Mouse (Mus musculus): ENCODE data around the gene Notch3. TPM values are rescaled to one million over a fixed set of nuclear protein-coding genes. Genes with fewer than 3 reads are reported as not detected.

Notch3 gene
- polyA plus RNA-seq, 1 experiment from 2014 or later, result 0.73 TPM

- H3K9me3 ChIP-seq (replicated peaks; ENCODE audit: control insufficient read depth, low read length), result no peaks in the 10 kb centered on the region
- no peaks in the 10 kb centered on the region for H3K4me1 ChIP-seq (ENCODE audit: control insufficient read depth, low read depth, low read length)
- no peak for ATAC-seq (ENCODE audit: low read depth)
- no peak overlapping the region for H3K9ac ChIP-seq (ENCODE audit: low read depth, low read length)
- no peaks in the 10 kb centered on the region for H3K27me3 ChIP-seq (ENCODE audit: control insufficient read depth, insufficient read depth, low read depth, low read length)
- no peak overlapping the region for H3K27ac ChIP-seq (ENCODE audit: low read length)
- H3K4me3 ChIP-seq (ENCODE audit: low read depth, low read length), result no peak overlapping the region
- WGBS (ENCODE audit: insufficient replicate concordance), result 60% methylated on average over 2 of the region's 2 CpGs
- H3K4me2 ChIP-seq (ENCODE audit: low read depth, low read length), result no peak overlapping the region
- H3K36me3 ChIP-seq (ENCODE audit: control insufficient read depth, insufficient read depth), result peaks cover 70% of the 10 kb centered on the region
These were observed 33.1 kb upstream of the Notch3 start for GRCm38 (mm10) chr17:32199796-32200195.

DNA sequence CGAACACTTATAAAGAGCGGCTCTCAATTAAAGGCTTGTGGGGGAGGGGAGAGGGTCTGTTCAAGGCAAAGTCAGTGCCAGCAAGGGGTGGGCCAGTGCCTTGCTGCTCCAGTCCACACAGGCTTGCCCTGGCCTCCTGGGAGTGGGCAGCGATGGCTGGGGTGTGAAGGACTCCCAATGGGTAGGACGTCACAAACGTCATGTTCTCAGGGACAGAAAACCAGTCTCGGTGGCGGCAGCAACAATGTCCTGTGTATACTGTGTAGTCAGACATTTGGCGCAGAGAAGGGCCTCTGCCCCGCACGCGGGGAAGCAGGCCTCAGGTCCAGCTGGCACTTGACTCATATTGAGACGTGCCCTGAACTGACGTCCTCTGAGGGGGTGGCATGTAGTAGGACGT, 30.5 kb upstream of the Notch3 start:
- 87% methylated on average over 14 of the region's 14 CpGs for WGBS (ENCODE audit: insufficient replicate concordance)
- H3K4me3 ChIP-seq (ENCODE audit: low read depth, low read length), result no peak overlapping the region
- H3K4me2 ChIP-seq (ENCODE audit: low read depth, low read length), result no peak overlapping the region
- no peak for ATAC-seq (ENCODE audit: low read depth)
- no peaks in the 10 kb centered on the region for H3K4me1 ChIP-seq (ENCODE audit: control insufficient read depth, low read depth, low read length)
- no peak overlapping the region for H3K27ac ChIP-seq (ENCODE audit: low read length)
- H3K36me3 ChIP-seq (ENCODE audit: control insufficient read depth, insufficient read depth), result peaks cover 56% of the 10 kb centered on the region
- H3K9ac ChIP-seq (ENCODE audit: low read depth, low read length), result no peak overlapping the region
- H3K9me3 ChIP-seq (replicated peaks; ENCODE audit: control insufficient read depth, low read length), result no peaks in the 10 kb centered on the region
- H3K27me3 ChIP-seq (ENCODE audit: control insufficient read depth, insufficient read depth, low read depth, low read length), result no peaks in the 10 kb centered on the region

DNA sequence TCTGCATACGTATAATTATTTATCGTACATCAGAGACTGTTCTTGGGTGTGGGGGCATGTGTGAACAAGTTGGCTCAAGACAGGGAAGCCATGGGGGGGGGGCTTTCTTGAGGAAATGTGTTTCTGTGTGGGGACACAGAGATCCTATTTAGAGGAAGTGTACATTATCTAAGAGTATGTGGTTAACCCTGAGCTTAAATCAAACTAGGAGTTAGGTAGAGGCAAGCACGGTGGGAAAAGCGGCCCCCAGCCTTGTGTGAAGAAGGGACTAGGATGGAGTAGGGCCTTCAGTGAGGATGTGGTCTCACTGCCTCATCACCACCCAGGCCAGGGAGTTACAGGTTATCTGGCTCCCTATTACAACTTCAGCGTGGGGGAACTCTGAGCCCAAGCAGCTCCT, 29.1 kb upstream of the Notch3 start:
- WGBS (ENCODE audit: insufficient replicate concordance), result 44% methylated on average over 5 of the region's 5 CpGs
- ATAC-seq (ENCODE audit: low read depth), result no peak

GRCm38 (mm10) chr17:32193010-32193409, 26.4 kb upstream of the Notch3 start:
- WGBS (ENCODE audit: insufficient replicate concordance), result 65% methylated on average over 5 of the region's 5 CpGs
- no peak overlapping the region for H3K4me3 ChIP-seq (ENCODE audit: low read depth, low read length)
- no peak overlapping the region for H3K9ac ChIP-seq (ENCODE audit: low read depth, low read length)
- peaks cover 5% of the 10 kb centered on the region; the same call in 1 of the 2 replicates for H3K4me1 ChIP-seq (ENCODE audit: control insufficient read depth, low read depth, low read length)
- ATAC-seq (ENCODE audit: low read depth), result no peak
- H3K4me2 ChIP-seq (ENCODE audit: low read depth, low read length), result no peak overlapping the region
- H3K27me3 ChIP-seq (ENCODE audit: control insufficient read depth, insufficient read depth, low read depth, low read length), result peaks cover 18% of the 10 kb centered on the region
- H3K27ac ChIP-seq (ENCODE audit: low read length), result no peak overlapping the region
- peaks cover 21% of the 10 kb centered on the region for H3K36me3 ChIP-seq (ENCODE audit: control insufficient read depth, insufficient read depth)
- no peaks in the 10 kb centered on the region for H3K9me3 ChIP-seq (replicated peaks; ENCODE audit: control insufficient read depth, low read length)

More for the DNA sequence above, 29.1 kb upstream of the Notch3 start:
- Histone ChIP-seq H3K4me1 (ENCODE audit: control insufficient read depth, low read depth, low read length) (no peaks in the 10 kb centered on the region), H3K27ac (ENCODE audit: low read length) (no peak overlapping the region), H3K9me3 (replicated peaks; ENCODE audit: control insufficient read depth, low read length) (no peaks in the 10 kb centered on the region), H3K4me2 (ENCODE audit: low read depth, low read length) (no peak overlapping the region), H3K36me3 (ENCODE audit: control insufficient read depth, insufficient read depth) (peaks cover 48% of the 10 kb centered on the region), H3K9ac (ENCODE audit: low read depth, low read length) (no peak overlapping the region), H3K4me3 (ENCODE audit: low read depth, low read length) (no peak overlapping the region), H3K27me3 (ENCODE audit: control insufficient read depth, insufficient read depth, low read depth, low read length) (no peaks in the 10 kb centered on the region)

DNA sequence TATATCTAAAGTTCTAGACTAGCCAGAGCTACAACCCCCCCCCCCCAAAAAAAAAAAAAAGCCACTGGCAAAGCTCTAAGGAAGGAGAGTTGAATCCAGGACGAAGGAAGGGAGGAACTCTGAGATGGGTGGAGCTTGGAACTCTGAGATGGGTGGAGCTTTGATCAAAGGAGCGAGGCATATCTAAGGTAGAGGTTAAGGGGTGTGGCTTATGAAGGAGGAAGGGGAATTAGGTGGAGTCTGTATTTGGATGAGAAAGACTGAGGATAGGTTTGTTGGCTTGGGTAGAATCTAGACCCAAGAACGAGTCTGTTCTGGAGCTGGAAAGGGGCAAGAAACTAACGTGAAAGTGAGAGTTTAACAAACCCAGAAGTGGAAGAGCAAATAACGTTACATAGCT, 23.2 kb upstream of the Notch3 start:
- no peak overlapping the region for H3K27ac ChIP-seq (ENCODE audit: low read length)
- H3K9ac ChIP-seq (ENCODE audit: low read depth, low read length), result no peak overlapping the region
- H3K36me3 ChIP-seq (ENCODE audit: control insufficient read depth, insufficient read depth), result no peaks in the 10 kb centered on the region
- no peak for ATAC-seq (ENCODE audit: low read depth)
- H3K4me3 ChIP-seq (ENCODE audit: low read depth, low read length), result no peak overlapping the region
- no peaks in the 10 kb centered on the region for H3K9me3 ChIP-seq (replicated peaks; ENCODE audit: control insufficient read depth, low read length)
- H3K4me2 ChIP-seq (ENCODE audit: low read depth, low read length), result peak overlapping the region; percentile 45
- H3K27me3 ChIP-seq (ENCODE audit: control insufficient read depth, insufficient read depth, low read depth, low read length), result peaks cover 19% of the 10 kb centered on the region
- peaks cover 5% of the 10 kb centered on the region; the same call in 1 of the 2 replicates for H3K4me1 ChIP-seq (ENCODE audit: control insufficient read depth, low read depth, low read length)
- WGBS (ENCODE audit: insufficient replicate concordance), result 9% methylated on average over 5 of the region's 5 CpGs

DNA sequence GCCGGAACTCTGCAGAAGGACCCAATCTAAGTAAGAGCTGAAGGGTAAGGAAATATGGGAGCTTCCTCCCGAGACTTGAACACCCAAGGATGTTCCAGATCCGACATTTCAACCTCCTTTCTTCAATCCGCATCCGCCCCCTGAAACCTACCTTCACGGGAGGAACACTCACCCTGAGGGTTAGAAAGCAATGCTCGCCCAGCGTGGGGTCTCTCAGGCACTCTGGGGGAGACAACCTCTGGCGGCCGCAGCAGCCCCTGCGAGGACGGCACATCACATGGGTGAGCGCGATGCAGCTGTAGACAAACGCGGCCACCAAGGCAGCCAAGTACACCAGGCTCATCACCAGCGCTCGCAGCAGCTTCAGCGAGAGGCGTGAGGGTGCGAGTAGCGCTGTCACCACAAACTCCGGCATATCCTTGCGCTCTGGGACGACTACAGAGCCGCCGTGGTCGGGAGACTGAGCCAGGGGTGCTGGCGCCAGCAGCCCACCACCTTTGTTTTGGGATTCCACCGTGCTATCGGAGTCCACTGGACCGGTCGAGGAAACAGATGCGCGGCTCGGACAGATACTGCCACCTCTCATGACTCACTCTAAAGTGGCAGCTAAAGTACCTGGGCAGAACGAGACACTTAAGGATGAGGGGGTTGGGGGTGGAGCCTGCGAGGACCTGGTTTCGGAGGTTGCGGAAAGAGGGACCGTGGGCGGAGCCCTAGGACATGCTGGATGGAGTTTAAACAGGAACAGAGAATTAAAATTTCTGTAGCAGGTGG, 22.4 kb upstream of the Notch3 start, which contains the start of gene Ephx3:
Ephx3 (minus strand) TSS at position 687 of the 774 bp plus-strand sequence.
- Histone ChIP-seq H3K4me3 (ENCODE audit: low read depth, low read length) (peak within 1 kb of the TSS; percentile 33), H3K27me3 (ENCODE audit: control insufficient read depth, insufficient read depth, low read depth, low read length) (peaks cover 19% of the 10 kb centered on the region), H3K9ac (ENCODE audit: low read depth, low read length) (no peak within 1 kb of the TSS), H3K9me3 (replicated peaks; ENCODE audit: control insufficient read depth, low read length) (no peaks in the 10 kb centered on the region), H3K36me3 (ENCODE audit: control insufficient read depth, insufficient read depth) (no peaks in the 10 kb centered on the region), H3K4me1 (ENCODE audit: control insufficient read depth, low read depth, low read length) (peaks cover 5% of the 10 kb centered on the region; the same call in 1 of the 2 replicates), H3K27ac (ENCODE audit: low read length) (no peak within 1 kb of the TSS), H3K4me2 (ENCODE audit: low read depth, low read length) (peak within 1 kb of the TSS; percentile 45)
- no peak for ATAC-seq (ENCODE audit: low read depth)
- 9% methylated on average over 42 of the region's 42 CpGs for WGBS (ENCODE audit: insufficient replicate concordance)

DNA sequence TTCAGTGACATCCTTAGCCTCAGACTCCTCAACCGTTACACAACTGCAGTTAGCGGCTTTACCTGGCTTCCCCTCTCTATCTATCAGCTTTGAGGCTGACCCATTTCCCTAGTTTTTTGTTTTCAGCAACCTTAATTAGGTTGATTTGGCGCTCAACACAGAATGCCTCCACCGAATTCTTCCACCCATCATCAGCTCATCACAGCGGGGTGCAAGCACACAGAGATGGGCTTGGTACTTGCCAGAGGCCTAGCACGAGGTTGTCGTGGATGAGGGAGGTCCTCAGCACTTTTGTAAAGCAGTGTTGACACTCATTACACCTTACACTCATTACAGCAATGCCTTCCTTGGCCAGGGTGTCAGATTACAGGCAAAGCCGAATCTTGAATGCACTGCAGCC, 16.4 kb upstream of the Notch3 start:
- no peaks in the 10 kb centered on the region for H3K4me1 ChIP-seq (ENCODE audit: control insufficient read depth, low read depth, low read length)
- no peak overlapping the region for H3K4me2 ChIP-seq (ENCODE audit: low read depth, low read length)
- H3K36me3 ChIP-seq (ENCODE audit: control insufficient read depth, insufficient read depth), result no peaks in the 10 kb centered on the region
- H3K27me3 ChIP-seq (ENCODE audit: control insufficient read depth, insufficient read depth, low read depth, low read length), result peaks cover 2% of the 10 kb centered on the region
- ATAC-seq (ENCODE audit: low read depth), result no peak
- 51% methylated on average over 8 of the region's 8 CpGs for WGBS (ENCODE audit: insufficient replicate concordance)
- H3K4me3 ChIP-seq (ENCODE audit: low read depth, low read length), result no peak overlapping the region
- H3K9ac ChIP-seq (ENCODE audit: low read depth, low read length), result no peak overlapping the region
- H3K9me3 ChIP-seq (replicated peaks; ENCODE audit: control insufficient read depth, low read length), result no peaks in the 10 kb centered on the region
- H3K27ac ChIP-seq (ENCODE audit: low read length), result no peak overlapping the region

DNA sequence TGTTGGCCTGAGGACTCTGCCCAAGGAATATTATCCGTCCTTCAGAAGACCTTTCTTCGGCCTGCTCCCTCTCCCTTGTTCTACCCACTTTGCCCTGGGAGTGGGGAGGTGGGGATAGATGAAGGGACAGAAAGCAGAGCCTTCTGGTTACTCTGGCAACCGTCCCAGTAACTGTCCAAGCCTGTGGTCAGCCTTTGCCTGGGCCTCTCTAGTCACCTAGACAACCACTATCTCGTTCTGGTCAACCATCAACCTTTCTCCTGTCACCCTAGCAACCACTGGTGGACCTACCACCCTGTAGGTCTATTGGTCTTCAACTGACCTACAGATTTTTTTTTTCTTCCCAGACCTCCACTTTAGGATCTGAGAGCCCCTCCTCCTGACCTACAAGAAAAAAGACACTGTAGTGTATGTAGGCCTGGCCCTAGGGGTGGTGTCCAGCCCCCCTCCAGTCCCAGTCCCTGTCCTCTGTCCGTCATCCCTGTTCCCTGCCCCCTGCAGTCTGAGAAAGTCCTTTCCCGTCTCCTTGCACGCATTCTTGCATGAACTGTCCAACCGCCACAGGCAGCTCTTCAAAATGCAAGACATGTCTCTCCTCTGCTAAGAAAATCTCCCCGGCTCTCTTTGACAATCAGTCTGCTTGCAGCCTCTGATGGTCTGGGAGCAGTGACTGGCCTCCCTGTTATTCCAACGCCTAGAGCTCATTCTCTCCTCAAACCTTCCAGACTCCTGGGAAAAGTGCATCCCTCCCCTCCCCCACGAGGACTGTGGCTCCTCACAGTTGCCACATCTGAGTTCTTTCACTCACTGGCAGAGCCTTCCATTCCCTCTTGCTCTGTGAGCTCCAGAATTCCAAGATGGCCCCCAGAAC, 13.2 kb upstream of the Notch3 start:
- peak; percentile 47; the same call in 1 of the 2 replicates for ATAC-seq (ENCODE audit: low read depth)
- WGBS (ENCODE audit: insufficient replicate concordance), result 56% methylated on average over 11 of the region's 11 CpGs
- Histone ChIP-seq H3K4me3 (ENCODE audit: low read depth, low read length) (no peak overlapping the region), H3K9me3 (replicated peaks; ENCODE audit: control insufficient read depth, low read length) (no peaks in the 10 kb centered on the region), H3K27ac (ENCODE audit: low read length) (no peak overlapping the region), H3K9ac (ENCODE audit: low read depth, low read length) (no peak overlapping the region), H3K36me3 (ENCODE audit: control insufficient read depth, insufficient read depth) (no peaks in the 10 kb centered on the region), H3K4me2 (ENCODE audit: low read depth, low read length) (no peak overlapping the region), H3K4me1 (ENCODE audit: control insufficient read depth, low read depth, low read length) (no peaks in the 10 kb centered on the region), H3K27me3 (ENCODE audit: control insufficient read depth, insufficient read depth, low read depth, low read length) (no peaks in the 10 kb centered on the region)

DNA sequence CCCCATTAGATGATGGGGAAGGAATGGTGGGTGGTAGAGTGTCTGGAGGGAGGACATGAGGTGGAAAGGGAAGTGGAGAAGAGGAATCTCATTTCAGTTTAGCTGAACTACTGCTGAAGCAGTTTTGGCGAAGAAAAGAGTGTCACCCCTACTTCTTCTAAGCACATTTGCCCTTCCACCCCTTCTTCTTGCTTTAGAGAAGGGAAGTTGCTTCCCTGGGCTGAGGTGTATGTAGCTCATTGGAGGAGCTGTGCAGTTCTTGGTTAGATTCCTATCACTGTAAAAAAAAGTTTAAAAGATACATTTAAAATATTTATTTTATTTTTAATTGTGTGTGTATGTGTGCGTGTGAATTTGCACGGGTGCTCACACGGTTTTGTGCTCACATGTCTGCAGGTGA, 10.3 kb upstream of the Notch3 start:
- H3K27ac ChIP-seq (ENCODE audit: low read length), result no peak overlapping the region
- no peak overlapping the region for H3K4me3 ChIP-seq (ENCODE audit: low read depth, low read length)
- H3K9me3 ChIP-seq (replicated peaks; ENCODE audit: control insufficient read depth, low read length), result no peaks in the 10 kb centered on the region
- H3K9ac ChIP-seq (ENCODE audit: low read depth, low read length), result no peak overlapping the region
- H3K4me2 ChIP-seq (ENCODE audit: low read depth, low read length), result no peak overlapping the region
- no peak for ATAC-seq (ENCODE audit: low read depth)
- H3K4me1 ChIP-seq (ENCODE audit: control insufficient read depth, low read depth, low read length), result no peaks in the 10 kb centered on the region
- WGBS (ENCODE audit: insufficient replicate concordance), result 70% methylated on average over 4 of the region's 4 CpGs
- H3K36me3 ChIP-seq (ENCODE audit: control insufficient read depth, insufficient read depth), result no peaks in the 10 kb centered on the region
- H3K27me3 ChIP-seq (ENCODE audit: control insufficient read depth, insufficient read depth, low read depth, low read length), result no peaks in the 10 kb centered on the region

Data from liver, embryonic 16.5 days (tissue).